Mouse (Mus musculus) A20 (cell line): ENCODE data around the gene 4930579F01Rik.

Experiments used
- DNase-seq: peaks from one replicate; pipeline ENCODE4 v3.0.0-alpha.2; 2011; ENCODE audit warnings: low read depth, low spot score

4930579F01Rik gene

GRCm38 (mm10) chr3:138144642-138145171 is 48.9 kb downstream of the 4930579F01Rik start, which contains the start of gene Mttp:
Mttp (minus strand) TSS chr3:138144968.
- DNase-seq: peak; percentile 90

GRCm38 (mm10) chr3:138144060-138144641 is 49.5 kb downstream of the 4930579F01Rik start:
- DNase-seq: no peak

DNA sequence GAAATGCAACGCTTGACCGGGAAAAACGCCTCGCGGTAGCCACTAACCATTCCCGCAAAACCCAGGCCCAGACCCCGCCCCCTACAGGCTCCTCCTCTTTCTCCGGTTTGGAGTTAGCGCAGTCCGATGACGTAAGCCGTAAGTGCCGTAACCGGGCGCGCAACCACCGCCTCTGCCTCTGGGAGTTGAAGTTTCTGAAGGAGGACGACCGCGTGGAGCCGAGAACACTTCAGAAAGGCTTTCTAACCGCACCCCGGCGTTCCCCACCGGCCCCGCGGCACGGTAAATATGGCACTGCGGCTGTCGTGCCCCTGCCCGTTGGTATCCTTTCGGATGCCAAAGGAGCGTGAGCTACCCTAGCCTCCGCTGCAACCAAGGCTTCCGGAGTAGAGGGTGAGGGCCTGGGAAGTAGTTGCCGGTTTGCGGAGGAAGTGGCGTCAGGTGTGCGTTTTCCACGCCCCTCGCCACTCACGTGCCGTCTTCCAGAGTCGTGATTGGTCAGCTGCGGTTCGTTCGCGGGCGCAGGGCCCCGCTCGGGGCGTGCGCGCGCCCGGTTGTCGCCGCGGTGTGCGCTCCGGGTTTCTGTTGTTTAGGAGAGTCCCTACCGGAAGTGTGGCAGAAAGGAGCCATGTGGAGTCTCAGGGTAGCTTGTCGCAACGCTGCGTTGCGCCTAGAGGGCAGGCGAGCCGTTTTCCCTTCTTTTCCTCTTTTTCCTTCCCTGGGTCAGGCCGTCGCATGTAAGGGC is 50.1 kb downstream of the 4930579F01Rik start, which contains the start of gene Trmt10a:
Trmt10a (plus strand) TSS at position 134 of the 745 bp plus-strand sequence.
- DNase-seq: peak; percentile 99

- DNase-seq: no peak
These were observed 50.8 kb downstream of the 4930579F01Rik start for GRCm38 (mm10) chr3:138142733-138143314.

DNA sequence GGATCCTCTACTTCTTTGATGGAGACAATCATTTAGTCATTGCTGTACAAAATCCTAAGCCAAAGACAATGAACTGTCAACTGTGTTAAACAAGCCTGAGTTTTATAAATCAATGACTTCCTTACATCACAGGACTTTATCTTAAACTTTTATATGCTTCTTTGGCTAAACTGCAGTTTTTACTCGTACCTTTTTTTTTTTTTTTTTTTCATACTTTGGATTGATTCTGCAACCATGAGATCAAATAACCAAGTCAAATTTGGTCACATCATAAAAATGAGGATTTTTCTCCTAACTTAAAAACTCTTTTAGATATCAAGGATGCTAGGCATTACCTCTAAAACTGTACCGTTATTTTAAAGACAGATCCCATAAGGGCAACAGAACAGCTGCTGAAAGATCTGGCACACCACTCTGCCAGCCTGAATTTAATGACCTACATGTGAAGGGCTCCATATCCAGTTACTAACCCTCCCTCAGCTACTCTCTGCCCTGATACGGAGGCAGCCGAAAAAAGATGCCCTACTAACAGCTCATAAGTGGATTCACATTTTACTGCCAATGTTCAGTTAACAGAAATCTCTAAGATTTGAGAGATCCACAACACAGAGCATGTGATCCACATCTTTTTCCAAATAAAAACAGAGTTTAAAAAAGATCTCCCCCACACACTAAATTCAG is 51.4 kb downstream of the 4930579F01Rik start:
- DNase-seq: no peak

GRCm38 (mm10) chr3:138139663-138140062 is 54.0 kb downstream of the 4930579F01Rik start:
- no peak for DNase-seq

- peak; percentile 24 for DNase-seq
These were observed 55.5 kb downstream of the 4930579F01Rik start for GRCm38 (mm10) chr3:138138146-138138545.

- DNase-seq: no peak
These were observed 59.1 kb downstream of the 4930579F01Rik start for GRCm38 (mm10) chr3:138134528-138134927.

DNA sequence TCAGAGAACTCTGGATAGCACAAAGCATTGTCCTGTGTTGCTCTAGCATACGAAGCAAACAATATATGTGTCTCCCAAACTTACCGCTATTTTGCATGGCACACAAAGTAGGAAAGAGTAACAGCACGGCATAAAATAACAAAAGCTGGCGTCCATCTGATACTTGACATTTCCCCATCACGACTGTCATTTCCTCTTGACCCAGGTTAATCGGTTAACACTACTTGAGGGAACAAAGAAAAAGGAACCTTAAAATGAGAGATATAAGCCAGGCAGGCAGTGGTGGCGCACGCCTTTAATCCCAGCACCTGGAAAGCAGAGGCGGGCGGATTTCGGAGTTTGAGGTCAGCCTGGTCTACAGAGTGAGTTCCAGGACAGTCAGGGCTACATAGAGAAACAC is 59.7 kb downstream of the 4930579F01Rik start:
- DNase-seq: no peak

DNA sequence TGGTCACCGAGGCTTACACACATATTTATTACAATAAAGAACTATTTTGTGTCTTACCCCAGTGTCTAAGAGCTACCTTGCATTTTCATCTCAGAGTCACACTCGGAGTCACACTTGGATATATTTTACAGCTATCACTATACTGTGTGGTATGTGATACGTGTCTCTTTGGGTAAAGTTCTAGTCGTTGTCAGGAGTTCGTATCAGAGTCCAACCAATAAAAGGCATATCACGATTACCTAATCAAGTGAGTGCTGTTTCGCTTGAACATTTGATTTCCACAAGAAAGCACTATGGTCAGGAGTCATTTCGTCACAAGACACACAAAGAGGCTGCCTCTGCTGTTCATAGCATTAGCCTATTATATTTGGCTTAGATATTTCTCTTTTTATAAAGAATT is 60.2 kb downstream of the 4930579F01Rik start:
- DNase-seq: no peak

DNA sequence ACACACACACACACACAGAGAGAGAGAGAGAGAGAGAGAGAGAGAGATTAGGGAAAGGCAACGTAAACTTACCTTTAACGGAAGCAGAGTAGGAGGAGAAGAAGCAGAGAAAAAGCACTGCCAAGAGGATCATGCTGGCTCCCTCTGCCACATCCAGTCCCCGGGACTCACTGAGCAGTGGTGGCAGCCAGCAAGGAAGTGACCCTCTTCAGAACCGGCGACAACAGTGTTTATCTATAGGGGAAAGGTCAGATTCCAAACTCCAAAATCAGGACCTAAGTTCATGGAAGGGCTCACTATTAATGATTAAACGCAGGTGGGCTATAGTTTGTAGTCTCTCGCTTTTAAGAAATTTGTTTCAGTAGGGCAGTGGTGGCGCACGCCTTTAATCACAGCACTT is 62.5 kb downstream of the 4930579F01Rik start:
- DNase-seq: no peak

GRCm38 (mm10) chr3:138130692-138131091 is 62.9 kb downstream of the 4930579F01Rik start:
- DNase-seq: no peak

DNA sequence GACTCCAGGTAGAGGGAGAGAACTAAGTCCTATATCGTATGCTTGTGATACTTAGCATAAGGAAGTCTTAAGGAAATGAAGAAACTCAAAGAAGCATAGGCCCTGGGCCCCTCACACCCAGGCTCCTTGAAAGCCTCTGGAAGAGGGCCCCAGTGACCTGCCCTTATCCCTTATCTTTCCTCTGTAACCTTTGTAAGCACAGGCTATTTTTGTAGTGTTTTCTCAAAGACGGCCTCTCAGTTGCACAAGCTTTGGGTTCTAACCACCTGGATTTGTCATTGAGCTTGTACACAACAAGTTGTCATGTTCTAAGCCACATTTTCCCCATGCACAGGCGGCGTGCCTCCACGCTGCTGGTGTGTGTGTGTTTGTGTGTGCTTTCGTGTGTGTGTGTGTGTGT is 64.5 kb downstream of the 4930579F01Rik start:
- DNase-seq: no peak

DNA sequence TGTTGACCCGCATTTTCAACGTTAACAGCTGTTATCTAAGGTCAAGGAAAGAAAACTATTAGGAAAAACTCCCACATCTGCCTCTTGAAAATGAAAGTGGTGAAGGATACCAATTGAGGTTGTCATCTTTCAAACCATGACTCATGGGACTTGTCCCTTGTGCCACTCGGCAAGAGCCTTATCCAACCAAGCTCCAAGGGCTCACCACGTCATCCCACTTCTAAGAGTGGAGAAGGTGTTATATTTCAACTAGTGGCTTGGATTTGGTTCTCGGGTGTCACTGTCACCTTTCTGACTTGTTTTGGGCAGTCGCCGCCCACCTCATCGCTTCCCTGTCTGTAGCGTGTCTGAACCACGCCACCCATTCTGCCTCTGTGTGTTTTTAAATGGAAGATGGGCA is 69.8 kb downstream of the 4930579F01Rik start:
- DNase-seq: no peak

DNA sequence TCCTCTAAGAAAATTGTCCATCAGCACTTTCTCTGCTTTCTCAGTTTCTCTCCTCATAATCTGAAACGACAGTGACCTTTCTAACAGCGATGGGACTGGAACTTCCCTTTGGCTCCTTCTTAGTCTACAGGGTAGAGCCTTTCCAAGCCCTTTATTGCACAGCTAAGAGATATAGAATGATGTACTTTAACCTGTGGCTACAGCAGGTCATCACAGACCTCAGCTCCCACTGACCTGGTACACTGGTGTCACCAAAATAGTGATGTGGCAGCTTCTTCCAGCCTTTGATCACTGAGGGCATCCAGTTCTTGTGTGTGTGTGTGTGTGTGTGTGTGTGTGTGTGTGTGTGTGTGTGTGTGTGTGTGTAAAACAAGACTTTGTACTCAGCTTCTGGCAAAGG is 72.2 kb downstream of the 4930579F01Rik start:
- DNase-seq: no peak

DNA sequence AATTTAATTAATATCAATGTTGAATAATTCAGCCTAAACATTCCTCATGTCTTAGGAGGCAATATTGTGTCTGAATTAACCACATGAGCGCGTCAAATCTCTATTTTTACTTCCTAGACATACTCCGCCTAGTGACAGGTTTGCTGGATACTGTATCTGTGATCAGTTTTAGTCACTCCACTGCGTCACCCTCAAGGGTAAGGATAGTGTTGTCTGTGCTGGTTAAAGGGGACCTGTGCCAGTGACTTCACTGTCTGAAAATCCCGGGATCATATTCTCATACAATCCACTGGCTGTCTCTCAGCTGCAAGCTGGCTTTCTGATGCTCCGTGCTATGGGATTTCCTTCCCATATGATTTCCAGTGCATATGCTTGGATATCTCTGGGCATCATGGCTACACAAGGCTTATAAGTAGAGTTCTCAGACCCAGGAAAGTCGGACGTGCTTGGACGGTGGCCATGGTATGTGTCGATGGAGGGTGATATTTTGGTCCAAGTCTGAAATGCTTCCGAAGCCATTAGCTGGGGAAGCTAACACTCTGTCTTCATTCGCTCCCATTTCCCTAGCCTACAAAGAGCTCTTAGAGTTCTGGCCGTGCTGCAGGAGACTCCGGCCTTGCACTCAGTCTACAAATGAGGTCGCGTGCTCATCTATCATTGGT is 74.0 kb downstream of the 4930579F01Rik start:
- DNase-seq: no peak

DNA sequence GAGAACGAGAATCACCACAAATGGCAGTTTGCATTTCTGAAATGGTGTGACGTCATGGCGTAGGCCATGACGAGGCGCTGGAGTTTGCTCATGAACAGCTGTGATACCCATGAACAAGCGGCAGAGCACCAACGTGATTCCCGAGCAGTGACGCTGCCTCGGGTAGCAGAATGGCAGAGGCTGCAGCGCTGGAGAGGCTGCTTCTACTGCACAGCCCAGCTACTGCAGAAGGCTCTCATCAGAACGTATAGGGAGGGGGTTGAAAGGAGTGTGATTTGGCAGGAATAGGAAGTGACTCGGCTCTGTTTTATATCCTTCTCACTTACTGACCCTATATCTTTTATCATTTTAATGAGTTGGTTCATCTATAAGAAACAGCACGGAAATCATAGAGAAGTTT is 74.8 kb downstream of the 4930579F01Rik start:
- DNase-seq: no peak

GRCm38 (mm10) chr3:138118392-138118791 is 75.2 kb downstream of the 4930579F01Rik start:
- DNase-seq: no peak

DNA sequence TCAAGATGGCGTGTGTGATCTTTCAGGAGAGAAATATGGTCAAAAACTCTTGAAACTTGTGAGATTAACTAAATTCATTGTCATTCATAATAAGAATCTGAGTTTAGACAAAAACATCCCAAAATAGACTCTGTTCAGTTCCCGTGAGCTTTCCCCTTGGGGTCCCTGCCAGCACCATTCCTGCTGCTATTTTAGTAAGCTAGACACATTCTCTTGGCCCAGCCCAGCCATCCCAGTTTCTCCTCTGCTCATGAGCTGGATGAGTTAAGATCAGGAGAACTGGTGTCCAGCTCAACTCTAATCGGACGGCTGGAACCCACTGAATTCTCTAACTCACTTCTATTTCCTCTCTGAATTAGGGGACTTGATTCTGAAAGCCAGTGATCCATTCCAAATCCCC is 76.8 kb downstream of the 4930579F01Rik start:
- no peak for DNase-seq

DNA sequence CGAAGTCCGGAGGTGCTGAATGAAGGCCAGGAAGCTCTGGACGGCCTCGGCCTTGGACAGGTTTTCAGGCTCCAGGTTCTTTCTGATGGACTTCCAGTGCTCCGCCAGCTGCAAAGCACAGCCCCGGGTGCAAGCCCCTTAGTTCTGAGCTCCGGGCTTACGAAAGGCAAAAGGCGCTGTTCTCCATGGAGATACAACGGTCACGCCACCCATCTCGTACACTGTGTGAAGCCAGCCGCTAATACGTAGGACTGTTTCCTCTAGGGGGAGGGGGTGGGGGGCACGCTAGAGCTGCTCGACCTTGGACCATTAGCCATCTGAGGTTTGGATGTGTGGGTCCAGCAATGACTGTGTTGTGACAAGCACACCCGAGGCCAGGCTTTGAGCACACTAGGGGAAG is 79.5 kb downstream of the 4930579F01Rik start:
- no peak for DNase-seq
